Mouse (Mus musculus) ES-CJ7 (cell line): Measurements from ENCODE around the gene Ano4.

Experiments used
- DNase-seq: peaks from one replicate; pipeline ENCODE4 v3.0.0; 2011; ENCODE audit warnings: low read depth, low spot score

Gene Ano4

DNA sequence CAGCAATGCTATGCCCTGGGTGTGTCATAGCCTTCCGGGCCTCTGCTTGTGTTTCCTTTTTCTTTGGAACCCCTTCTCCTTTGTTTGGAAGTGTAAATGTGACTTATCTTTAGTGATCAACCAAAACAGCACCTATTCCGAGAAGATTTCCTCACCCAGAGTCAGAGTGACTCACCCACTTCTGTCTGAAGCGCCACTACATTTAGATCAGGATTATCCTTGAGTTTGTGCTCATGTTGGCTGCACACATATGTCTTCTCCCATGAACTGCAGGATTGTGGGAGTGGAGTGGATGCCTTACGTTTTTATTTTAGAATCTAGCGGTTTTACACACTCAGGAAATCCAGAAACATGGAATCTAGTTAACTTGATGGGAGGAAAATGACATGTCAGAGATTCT lies 383.8 kb downstream of the Ano4 start:
- DNase-seq: no peak

DNA sequence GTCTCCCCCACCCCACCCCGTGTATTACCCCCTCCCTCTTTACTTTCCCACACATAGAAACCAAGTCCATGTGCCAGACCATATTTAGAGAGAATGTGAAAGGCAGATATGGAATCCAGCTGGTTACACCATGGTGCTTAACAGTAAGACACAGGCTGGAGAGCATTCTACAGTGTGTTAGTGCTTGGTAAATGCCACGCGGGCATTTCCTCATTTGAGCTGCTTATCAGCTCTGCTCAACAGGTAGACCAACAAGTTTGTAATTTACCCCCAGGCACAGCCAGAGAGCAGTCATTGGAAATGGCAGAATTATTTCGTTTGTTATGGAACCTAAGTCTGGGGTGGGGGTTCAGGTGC lies 394.3 kb downstream of the Ano4 start:
- DNase-seq: no peak

DNA sequence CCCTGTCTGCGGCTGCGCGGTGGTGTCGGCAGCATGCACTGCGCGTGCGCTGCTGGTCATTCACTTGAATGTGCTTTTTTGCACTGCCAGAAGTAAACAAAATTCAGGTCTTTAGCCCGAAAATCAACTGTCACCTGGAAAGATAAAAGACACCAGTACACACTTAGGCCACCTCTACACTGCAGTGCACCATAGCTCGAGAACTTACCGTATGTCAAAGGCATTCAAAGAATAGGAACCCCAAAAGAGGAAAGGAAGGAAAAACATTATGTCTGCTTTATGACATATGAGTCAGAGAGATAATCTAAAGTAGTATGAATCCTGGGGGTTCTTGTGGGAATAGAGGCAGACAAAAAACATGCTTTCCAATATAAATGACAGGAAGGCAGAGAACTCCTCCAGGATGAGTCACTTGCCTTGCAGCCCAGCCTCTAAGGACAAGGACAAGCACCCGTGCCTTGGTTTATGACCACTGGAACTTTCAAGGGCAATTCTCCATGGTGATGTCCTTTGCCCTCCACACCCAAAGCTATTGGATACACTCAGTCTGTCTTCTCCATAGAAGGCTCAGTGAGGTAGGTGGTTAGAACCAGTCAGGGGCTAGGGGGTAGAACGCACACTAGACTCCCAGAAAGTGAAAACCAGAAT lies 394.8 kb downstream of the Ano4 start:
- no peak for DNase-seq
